Mouse (Mus musculus) adrenal gland, postnatal 25 days (tissue): ENCODE data around the gene Ppm1e. TPM values are rescaled to one million over a fixed set of nuclear protein-coding genes. Genes with fewer than 3 reads are reported as not detected.
"Not testable (repeated sequence)": the region's sequence is repeated elsewhere in the genome, so short reads cannot be mapped to it uniquely, and the experiment has no call there.

Experiments
- DNase-seq: peaks from one replicate; pipeline ENCODE4 v3.0.0; 2021; ENCODE audit warnings: mixed read lengths
- total RNA-seq: library from RNA; stranded (reverse); gene quantifications from 2 replicates; pipeline ENCODE4 v1.2.3, GENCODE M21; 2021

Gene Ppm1e
- total RNA-seq, 1 experiment from 2014 or later: 28.3 TPM

- DNase-seq: peak; percentile 13
Observed at GRCm38 (mm10) chr11:87309329-87310074, 49.3 kb downstream of the Ppm1e start.

DNA sequence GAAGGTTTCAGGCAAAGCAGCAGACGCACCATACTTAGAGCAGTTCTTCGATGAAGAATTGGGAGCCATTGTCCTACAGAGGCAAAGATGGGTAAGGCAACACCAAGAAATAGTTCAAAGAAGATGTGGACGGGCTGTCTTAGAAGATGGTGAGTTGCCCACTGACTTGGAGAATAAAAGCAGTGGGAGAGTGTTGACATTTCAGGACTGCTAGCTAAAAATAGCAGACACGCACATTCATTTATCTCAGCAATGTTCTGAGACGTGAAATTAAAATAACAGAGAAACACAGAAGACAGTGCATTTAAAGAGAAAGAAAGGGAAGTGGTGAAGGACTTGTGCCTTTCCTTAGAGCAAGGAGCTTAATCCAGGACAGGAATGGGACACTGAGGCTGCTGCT lies 59.8 kb downstream of the Ppm1e start:
- DNase-seq: no peak

DNA sequence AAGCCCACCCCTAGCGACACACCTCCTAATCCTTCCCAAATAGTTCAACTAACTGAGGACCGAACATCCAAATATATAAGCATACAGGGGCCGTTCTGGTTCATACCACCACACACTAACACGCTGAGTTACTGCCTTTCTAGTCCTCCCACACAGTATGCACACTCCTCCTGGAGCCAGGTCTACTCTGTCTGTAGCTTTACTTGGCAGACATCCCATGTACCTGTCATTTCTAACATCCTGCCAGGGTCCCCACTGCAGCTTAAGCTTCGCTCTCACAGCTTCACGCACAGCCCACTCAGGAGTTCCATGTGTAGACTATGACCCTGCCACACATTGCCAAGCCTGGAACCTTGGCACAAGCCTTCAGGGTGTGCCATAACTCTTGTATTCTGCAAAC lies 62.4 kb downstream of the Ppm1e start:
- DNase-seq: no peak

GRCm38 (mm10) chr11:87295636-87296035 lies 63.2 kb downstream of the Ppm1e start:
- DNase-seq: no peak

DNA sequence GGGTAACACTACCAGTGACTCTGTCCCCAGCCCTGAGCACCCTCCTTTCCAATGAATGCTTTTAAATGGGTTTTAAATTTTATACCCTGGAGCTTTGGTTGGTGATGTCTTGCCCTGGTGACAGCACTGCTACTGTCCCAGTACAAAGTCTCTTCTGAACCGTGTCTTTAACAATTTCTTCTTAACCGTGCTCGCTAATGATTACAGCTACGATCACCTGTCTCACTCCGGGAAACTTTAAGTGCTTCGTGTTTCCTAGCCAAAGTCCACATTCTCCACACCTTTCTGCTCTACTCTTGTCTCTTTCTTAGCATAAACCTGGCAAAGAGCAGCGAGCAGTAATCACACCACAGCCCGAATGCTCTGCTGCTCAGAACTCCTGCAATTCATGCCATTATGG lies 69.5 kb downstream of the Ppm1e start:
- no peak for DNase-seq

DNA sequence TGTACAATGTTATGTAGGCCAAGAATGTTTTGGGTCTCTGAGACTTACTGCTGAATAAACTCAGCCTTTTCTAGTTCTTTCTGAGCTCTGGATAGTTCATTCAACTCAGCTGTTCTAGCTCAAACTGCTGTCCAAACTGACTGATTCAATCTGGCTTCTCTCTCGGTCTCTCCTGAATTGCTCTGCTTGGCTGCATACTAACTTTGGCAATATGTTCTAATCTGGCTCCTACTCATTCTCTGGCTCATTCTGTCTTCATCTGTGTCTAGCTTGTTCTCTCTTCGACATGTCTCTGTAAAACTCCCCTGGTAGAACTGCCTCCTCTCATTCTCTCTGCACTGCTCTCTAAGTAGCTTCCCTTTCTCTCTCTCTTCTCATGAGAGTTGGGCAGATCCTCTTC lies 72.6 kb downstream of the Ppm1e start:
- no peak for DNase-seq

DNA sequence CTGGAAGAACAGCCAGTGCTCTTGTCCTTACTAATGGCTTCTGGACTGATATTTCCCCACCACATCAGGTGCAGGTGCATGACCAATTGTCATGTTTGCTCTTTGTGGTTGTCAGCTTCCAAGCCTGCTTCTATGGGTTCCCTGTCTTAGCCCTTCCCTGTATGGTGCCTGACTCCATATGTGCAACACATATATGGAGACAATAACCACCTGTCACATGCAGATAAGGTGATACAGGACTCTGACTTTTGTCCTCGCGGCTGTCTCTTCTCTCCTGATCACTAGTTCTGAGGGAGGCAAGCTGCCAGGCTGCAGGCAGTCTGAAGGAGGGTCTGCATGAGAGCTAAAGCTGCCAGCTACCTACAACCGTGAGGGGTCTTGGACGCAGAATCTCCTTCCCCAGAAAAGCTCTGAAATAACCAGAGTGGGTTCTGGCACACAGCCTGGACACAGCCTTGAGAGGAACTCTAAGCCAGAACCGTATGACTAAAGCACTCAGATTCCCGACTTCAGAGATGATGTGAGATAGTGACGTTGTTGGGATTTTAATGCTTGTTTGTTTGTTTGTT lies 76.8 kb downstream of the Ppm1e start:
- peak; percentile 45 for DNase-seq

- no peak for DNase-seq
Observed at GRCm38 (mm10) chr11:87279461-87279860, 79.4 kb downstream of the Ppm1e start.

GRCm38 (mm10) chr11:87278807-87279206 lies 80.0 kb downstream of the Ppm1e start:
- no peak for DNase-seq

DNA sequence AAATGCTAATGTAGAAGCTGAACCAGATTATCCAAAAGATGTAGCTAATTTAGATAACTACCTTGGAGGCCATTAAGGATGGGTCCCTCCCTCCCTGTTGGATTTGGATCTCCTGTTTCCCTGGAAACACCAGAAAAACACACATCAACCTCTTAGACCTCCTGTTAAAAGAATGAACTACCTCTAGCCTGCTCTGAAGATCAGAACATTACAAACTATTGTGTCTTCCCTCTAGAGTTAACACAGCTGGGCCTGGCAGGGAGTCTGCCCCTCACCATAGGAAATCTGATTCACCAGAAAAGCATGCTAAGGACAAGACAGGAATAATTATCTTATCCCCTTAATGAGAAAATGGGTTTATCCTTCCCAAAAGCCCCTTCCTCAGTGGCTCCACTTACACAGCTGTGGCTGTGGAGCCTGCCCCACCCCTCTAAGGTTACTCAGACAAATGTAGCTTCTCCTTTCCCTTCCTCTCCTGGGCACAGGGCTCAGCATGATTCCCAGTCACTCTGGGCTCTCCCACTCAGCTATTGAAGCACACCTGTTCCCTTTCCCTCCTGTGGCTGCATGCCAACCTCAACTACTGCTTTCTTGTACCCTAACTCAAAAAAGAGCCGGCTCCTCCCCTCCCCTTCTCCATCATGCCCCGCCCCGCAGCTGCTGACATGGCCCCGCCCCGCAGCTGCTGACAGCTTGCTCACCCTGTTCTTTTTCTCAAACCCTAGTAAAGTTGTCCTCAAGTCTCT lies 82.4 kb downstream of the Ppm1e start:
- DNase-seq: no peak

GRCm38 (mm10) chr11:87275420-87276048 lies 83.3 kb downstream of the Ppm1e start:
- no peak for DNase-seq

DNA sequence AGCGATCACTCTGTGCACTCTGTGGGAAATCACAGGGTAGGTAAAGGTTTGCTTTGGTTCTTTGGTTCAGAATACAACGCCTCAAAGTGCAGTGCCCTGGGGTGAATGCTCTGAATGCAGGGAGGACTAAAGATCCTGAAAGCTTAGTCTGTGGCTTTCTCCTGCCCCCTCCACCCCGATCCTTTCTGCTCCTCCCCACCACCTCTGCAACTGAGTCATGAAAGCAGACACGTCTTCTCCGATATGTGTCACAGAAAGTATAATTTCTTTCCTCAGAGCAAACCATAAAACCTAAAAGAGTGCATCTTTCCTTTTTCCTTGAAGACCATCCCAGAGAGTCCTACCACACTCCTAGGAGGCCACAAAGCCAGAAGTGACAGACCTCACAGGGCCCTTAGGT lies 86.1 kb downstream of the Ppm1e start:
- DNase-seq: no peak

- no peak for DNase-seq
Observed at GRCm38 (mm10) chr11:87271479-87271878, 87.3 kb downstream of the Ppm1e start.

GRCm38 (mm10) chr11:87270958-87271357 lies 87.9 kb downstream of the Ppm1e start:
- no peak for DNase-seq

DNA sequence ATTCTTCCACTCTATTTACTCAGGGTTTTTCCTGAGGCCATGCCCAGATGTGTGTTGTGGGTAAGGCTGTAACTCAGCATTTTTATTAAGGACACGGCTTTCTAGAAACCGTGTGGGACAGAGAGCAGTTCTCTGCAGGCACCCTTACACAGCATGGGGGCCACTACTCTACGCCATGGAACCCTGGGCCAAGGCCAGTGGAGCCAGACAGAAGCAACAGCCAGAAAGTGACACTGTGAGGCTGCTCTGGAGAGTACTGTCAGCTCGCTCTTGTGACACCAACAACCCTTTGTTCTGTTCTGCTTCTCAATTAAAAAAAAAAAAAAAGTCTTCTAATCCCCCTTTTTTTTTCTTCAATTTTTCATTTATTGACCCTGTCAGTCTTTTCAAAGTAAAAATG lies 88.4 kb downstream of the Ppm1e start:
- DNase-seq: no peak

DNA sequence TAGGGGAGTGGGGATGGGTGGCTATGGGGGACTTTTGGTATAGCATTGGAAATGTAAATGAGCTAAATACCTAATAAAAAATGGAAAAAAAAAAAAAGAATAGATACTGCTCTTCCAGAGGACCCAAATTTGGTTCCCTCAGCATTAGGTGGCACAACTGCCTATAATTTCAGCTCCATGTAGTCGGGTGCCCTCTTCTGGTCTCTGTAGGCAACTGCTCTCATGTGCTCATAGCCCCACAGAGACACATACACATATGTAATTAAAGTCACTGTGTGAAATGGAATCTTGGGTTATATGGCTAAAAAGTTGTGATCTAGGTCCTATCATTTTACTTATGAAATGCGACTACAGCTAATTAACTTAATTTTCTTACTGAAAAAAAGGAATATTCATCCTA lies 90.0 kb downstream of the Ppm1e start:
- no peak for DNase-seq

DNA sequence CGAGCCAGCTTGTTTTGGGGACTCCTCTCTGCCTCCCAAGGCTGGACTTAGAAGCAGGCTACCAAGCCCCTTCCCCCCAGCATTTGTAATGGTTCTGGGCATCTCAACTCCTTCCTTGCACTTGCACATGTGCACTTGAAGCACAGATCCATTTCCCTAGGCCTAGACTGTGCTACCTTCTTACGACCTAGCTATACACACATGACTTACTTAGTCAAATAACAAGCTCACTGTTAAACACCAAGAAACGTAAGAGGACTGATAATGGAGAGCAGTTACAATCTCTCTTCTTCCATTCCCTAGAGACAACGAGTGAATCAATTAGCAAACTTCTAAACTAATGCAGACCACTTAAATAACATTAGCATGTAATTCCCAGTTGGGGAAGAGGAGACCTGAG lies 92.6 kb downstream of the Ppm1e start:
- no peak for DNase-seq

GRCm38 (mm10) chr11:87263946-87264345 lies 94.9 kb downstream of the Ppm1e start:
- DNase-seq: no peak

DNA sequence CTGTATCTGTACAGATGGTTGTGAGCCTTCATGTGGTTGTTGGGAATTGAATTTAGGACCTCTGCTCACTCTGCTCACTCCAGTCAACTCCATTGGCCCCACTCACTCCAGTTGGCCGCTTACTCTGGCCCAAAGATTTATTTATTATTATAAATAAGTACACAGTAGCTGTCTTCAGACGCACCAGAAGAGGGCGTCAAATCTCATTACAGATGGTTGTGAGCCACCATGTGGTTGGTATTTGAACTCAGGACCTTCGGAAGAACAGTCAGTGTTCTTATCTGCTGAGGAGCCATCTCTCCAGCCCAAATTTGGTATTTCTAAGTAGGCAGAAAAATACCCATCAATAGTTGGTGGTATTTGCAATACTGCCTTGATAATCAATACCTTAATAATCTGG lies 97.1 kb downstream of the Ppm1e start:
- DNase-seq: not testable (repeated sequence)

DNA sequence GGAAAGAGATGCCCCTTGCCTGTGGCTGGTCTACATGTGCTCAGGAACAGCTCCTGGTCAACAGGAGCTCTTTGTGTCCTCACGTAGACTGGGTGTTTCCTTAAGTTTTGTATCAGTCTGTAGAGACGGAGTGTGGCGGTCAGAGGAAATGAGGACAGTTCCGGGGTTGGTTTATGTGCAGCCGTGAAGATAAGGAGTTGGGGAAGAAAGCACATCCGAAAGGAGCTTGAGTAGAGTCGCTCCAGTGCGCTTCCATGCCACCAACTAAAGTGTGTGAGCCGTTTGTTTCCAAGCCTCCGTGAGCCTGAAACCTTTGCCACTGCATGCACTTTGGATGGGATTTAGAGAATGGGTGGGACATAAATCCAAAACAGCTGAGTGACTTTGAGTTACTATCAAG lies 99.0 kb downstream of the Ppm1e start:
- no peak for DNase-seq

DNA sequence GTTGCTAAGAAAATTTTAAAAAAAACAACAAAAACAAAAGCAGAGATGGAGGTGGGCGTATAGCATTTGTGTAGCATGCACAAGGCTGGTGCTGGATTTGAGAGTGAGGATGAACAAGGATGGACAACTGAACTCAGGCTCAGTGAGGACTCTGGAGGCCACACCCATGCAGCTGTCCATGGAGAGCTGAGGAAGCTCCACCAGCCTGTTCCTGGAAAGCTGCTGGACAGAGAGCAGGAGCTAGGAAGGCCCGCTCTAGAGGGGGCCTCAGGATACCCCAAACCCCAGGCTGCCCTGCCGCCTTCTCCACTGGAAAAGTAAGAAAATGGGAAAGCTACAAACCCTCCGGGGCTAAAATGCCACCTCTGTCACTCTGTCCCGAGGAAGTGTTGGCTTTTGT lies 101.5 kb downstream of the Ppm1e start:
- DNase-seq: no peak

DNA sequence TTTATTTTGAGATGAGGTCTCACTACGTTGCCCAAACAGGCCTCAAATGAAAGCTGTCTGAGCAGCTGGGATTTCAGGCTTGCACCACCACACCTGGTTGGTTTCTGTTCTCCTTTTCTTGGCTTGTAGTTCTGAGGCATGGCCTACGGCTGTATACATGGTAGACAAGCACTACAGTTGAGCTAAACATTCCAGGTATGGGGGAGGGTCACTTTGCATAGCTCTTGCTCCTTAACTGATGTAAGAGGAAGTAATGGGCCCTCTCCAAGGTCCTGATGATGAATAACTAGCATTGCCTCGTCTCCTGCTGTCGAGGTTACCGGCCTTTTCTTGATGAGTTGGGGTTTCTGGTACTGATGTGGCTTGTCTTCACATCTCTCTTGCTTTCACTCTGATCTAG lies 104.7 kb downstream of the Ppm1e start:
- DNase-seq: no peak

- DNase-seq: no peak
Observed at GRCm38 (mm10) chr11:87253294-87253693, 105.5 kb downstream of the Ppm1e start.
